Mouse (Mus musculus): Measurements from ENCODE around the gene Fancd2os. TPM values are rescaled to one million over a fixed set of nuclear protein-coding genes. Genes with fewer than 3 reads are reported as not detected.

Fancd2os gene
- polyA plus RNA-seq, 1 experiment from 2014 or later: not detected

Other genes with a start within 250 kb of the Fancd2os start
- gene Tada3, start 222.8 kb downstream of the Fancd2os start, polyA plus RNA-seq (2014; fragmentation: Nextera tagmentation; extraction: Ambion mirVana): 66.3 and 78.5 TPM in 2 replicates
- 238 and 253 TPM in 2 replicates for gene Arpc4, start 222.6 kb downstream of the Fancd2os start, polyA plus RNA-seq (2014; fragmentation: Nextera tagmentation; extraction: Ambion mirVana)
- gene Ttll3, start 211.5 kb downstream of the Fancd2os start, polyA plus RNA-seq (2014; fragmentation: Nextera tagmentation; extraction: Ambion mirVana): 8.9 and 9.1 TPM in 2 replicates
- 19.7 and 23.6 TPM in 2 replicates for gene Rpusd3, start 181.4 kb downstream of the Fancd2os start, polyA plus RNA-seq (2014; fragmentation: Nextera tagmentation; extraction: Ambion mirVana)
- not detected in 2 replicates for gene Cidec, start 165.0 kb downstream of the Fancd2os start, polyA plus RNA-seq (2014; fragmentation: Nextera tagmentation; extraction: Ambion mirVana)
- 91.1 and 96.4 TPM in 2 replicates for gene Jagn1, start 158.1 kb downstream of the Fancd2os start, polyA plus RNA-seq (2014; fragmentation: Nextera tagmentation; extraction: Ambion mirVana)
- 0.21 and 0.28 TPM in 2 replicates for gene Il17re, start 142.2 kb downstream of the Fancd2os start, polyA plus RNA-seq (2014; fragmentation: Nextera tagmentation; extraction: Ambion mirVana)
- 1.6 and 2.4 TPM in 2 replicates for gene Il17rc, start 129.3 kb downstream of the Fancd2os start, polyA plus RNA-seq (2014; fragmentation: Nextera tagmentation; extraction: Ambion mirVana)
- gene Creld1, start 117.4 kb downstream of the Fancd2os start, polyA plus RNA-seq (2014; fragmentation: Nextera tagmentation; extraction: Ambion mirVana): 66.4 and 72.4 TPM in 2 replicates
- gene Prrt3, start 98.8 kb downstream of the Fancd2os start, polyA plus RNA-seq (2014; fragmentation: Nextera tagmentation; extraction: Ambion mirVana): 8.4 and 9.1 TPM in 2 replicates
- 111 and 116 TPM in 2 replicates for gene Emc3, start 69.1 kb downstream of the Fancd2os start, polyA plus RNA-seq (2014; fragmentation: Nextera tagmentation; extraction: Ambion mirVana)
- 1.2 and 1.5 TPM in 2 replicates for gene Fancd2, start 69.0 kb downstream of the Fancd2os start, polyA plus RNA-seq (2014; fragmentation: Nextera tagmentation; extraction: Ambion mirVana)
- 260 and 276 TPM in 2 replicates for gene Brk1, start 4.1 kb upstream of the Fancd2os start, polyA plus RNA-seq (2014; fragmentation: Nextera tagmentation; extraction: Ambion mirVana)
- gene Vhl, start 23.2 kb upstream of the Fancd2os start, polyA plus RNA-seq (2014; fragmentation: Nextera tagmentation; extraction: Ambion mirVana): 83.1 and 84.7 TPM in 2 replicates
- 1.5 and 2.5 TPM in 2 replicates for gene Irak2, start 37.8 kb upstream of the Fancd2os start, polyA plus RNA-seq (2014; fragmentation: Nextera tagmentation; extraction: Ambion mirVana)
- gene Tatdn2, start 96.3 kb upstream of the Fancd2os start, polyA plus RNA-seq (2014; fragmentation: Nextera tagmentation; extraction: Ambion mirVana): 1.5 and 2.0 TPM in 2 replicates
- gene Ghrl, start 119.2 kb upstream of the Fancd2os start, polyA plus RNA-seq (2014; fragmentation: Nextera tagmentation; extraction: Ambion mirVana): 0.57 and 1.5 TPM in 2 replicates
- gene Sec13, start 140.0 kb upstream of the Fancd2os start, polyA plus RNA-seq (2014; fragmentation: Nextera tagmentation; extraction: Ambion mirVana): 191 and 210 TPM in 2 replicates